Mouse (Mus musculus): ENCODE results near the gene Rbm14. TPM values are rescaled to one million over a fixed set of nuclear protein-coding genes. Genes with fewer than 3 reads are reported as not detected.

The Rbm14 gene
- polyA plus RNA-seq (2012; rRNA removed) = 32.4 and 33.3 TPM in 2 replicates

GRCm38 (mm10) chr19:4811063-4811908 is at the start of gene Rbm14, which contains the start of gene Gm21992:
TSS of gene Rbm14 (minus strand) at chr19:4811634.
TSS of gene Gm21992 (minus strand) at chr19:4811612.

DNA sequence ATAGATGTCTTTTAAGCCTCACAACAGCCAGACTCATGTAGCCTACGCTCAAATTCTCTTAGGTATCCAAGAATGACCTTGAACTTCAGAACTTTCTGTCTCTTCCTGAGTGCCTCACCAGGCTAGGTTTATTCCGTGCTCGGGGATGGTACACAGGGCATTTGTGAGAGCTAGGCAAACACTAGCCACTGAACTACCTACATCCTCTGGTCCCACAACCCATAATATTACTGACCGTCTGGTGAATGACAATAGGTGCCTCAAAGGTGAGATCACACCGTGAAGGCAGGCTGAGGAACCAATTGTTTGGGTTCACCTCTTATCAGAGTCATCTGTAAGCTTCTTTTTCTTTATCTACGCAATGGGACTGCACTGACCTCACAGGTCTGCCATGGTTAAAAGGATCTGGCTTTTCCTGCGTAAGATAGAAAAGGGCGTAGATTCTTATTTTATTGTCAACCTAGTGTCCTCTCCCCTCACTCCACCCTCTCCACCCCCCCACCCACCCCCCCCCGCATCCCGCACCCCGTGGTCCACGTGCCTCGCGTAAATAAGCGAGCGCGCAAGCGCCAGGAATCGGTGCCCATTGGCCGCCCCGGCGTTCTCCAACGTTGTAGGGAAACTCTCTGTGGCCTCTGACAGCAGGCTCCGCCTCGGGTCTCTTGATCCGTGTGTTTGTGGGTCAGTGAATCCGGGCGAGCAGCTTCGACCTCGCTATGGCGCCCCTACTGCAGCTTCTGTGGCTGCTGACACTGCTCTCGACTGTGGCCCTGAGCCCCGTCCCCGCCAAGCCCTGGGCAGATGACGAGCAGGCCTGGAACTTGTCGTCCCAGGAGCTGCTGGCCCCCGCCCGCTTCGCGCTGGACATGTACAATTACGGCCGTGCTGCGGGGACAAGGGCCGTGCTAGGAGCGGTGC is 43.4 kb upstream of the Rbm14 start, which contains the start of gene Ctsf:
Ctsf (plus strand) TSS at position 579 of the 918 bp plus-strand sequence.

GRCm38 (mm10) chr19:4839149-4839548 is 27.7 kb upstream of the Rbm14 start, which contains the start of the genes Ccs and Ccdc87:
TSS of gene Ccs (minus strand) at chr19:4839332.
TSS of gene Ccdc87 (plus strand) at chr19:4839366.

DNA sequence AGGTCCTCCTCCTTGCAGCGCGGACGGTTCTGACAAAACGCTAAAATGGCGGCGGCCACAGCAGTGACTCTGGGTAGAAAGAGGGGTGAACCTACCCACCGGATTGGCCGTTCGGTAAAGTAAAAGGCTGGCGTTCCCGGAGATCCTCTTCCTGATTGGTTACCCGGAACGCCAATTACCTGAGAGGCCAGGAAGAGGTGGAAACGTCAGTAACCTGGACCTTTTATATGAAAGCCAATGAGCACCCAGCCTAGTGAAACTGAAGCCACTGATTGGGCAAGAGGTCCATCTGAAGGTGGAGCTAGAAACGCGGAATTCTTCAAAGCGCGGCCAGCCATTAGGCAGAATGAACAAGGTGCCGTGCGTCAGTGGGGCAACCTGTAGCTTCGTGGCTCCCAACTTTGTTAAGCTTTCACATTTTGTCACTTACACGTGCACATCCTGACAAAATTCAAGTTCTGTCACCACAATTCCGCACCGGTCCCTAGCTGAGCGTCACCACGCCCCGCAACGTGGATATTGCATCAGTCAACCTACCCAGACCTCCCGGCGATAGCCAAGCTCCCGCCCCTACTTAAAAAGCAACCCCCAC is 17.5 kb downstream of the Rbm14 start, which contains the start of gene Rbm4:
Rbm4 (minus strand) TSS at position 71 of the 592 bp plus-strand sequence.

DNA sequence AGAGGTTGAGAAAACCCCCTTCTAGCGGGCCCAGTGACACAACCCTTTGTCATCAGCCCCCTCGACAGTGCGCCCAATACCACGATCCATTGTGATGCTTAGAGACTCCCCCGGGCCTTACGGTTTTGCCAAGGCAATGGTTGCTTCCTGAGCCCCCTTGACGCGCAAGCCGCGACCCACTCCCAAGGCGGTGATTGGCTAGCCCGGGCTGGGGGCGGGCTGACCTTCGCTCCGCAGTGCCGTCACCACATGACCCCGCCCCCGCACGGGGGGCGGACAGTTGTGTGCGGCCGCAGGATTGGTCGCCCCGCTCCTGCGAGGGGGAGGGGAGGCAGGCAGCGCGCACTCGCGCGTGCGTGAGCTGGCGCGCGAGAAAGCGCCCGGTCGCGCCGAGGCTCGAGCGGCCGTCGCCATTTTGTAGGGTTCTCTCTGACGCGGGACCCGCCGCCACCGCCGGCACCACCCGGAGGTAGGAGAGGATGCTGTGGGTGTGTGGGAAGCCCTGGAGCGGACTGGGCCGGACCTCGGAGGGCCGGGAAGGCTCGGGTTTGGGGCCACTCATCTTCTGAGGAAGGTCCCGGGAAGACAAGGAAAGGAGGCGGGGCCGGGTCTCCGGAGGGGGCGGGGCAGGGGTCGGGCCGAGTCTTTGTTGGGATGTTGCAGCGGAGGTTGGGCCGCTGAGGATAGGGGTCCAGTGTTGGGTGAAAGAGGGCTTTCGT is 55.1 kb downstream of the Rbm14 start, which contains the start of gene Rbm4b:
Rbm4b (plus strand) TSS at position 305 of the 719 bp plus-strand sequence.

Other genes with a start within 250 kb of the Rbm14 start
- gene Lrfn4, start 196.0 kb downstream of the Rbm14 start, polyA plus RNA-seq (2012; rRNA removed) = 22.4 and 32.7 TPM in 2 replicates
- 65.3 and 76.9 TPM in 2 replicates for gene Rce1, start 186.0 kb downstream of the Rbm14 start, polyA plus RNA-seq (2012; rRNA removed)
- gene Gm960, start 113.0 kb downstream of the Rbm14 start, polyA plus RNA-seq (2012; rRNA removed) = 0.28 TPM in 1 of 2 replicates, not detected in the other
- 2.7 and 2.8 TPM in 2 replicates for gene Sptbn2, start 100.5 kb downstream of the Rbm14 start, polyA plus RNA-seq (2012; rRNA removed)
- 1.8 and 1.9 TPM in 2 replicates for gene Rbm4b, start 55.1 kb downstream of the Rbm14 start, polyA plus RNA-seq (2012; rRNA removed)
- gene Rbm4, start 17.7 kb downstream of the Rbm14 start, polyA plus RNA-seq (2012; rRNA removed) = 7.1 and 8.2 TPM in 2 replicates
- gene Gm21992, start within 50 bp of the Rbm14 start, polyA plus RNA-seq (2012; rRNA removed) = 10.9 and 14.2 TPM in 2 replicates
- 23.8 and 24.3 TPM in 2 replicates for gene Ccs, start 27.7 kb upstream of the Rbm14 start, polyA plus RNA-seq (2012; rRNA removed)
- gene Ccdc87, start 27.7 kb upstream of the Rbm14 start, polyA plus RNA-seq (2012; rRNA removed) = 0.02 TPM in 1 of 2 replicates, not detected in the other
- 45.7 and 55.3 TPM in 2 replicates for gene Ctsf, start 43.5 kb upstream of the Rbm14 start, polyA plus RNA-seq (2012; rRNA removed)
- 1.5 and 5.9 TPM in 2 replicates for gene Actn3, start 66.3 kb upstream of the Rbm14 start, polyA plus RNA-seq (2012; rRNA removed)
- gene Zdhhc24, start 67.0 kb upstream of the Rbm14 start, polyA plus RNA-seq (2012; rRNA removed) = 12.6 and 15.1 TPM in 2 replicates
- 1.3 and 1.4 TPM in 2 replicates for gene Bbs1, start 95.0 kb upstream of the Rbm14 start, polyA plus RNA-seq (2012; rRNA removed)
- 105 and 113 TPM in 2 replicates for gene Dpp3, start 116.7 kb upstream of the Rbm14 start, polyA plus RNA-seq (2012; rRNA removed)
- 2.4 and 2.7 TPM in 2 replicates for gene Peli3, start 131.5 kb upstream of the Rbm14 start, polyA plus RNA-seq (2012; rRNA removed)
- 5.0 and 6.0 TPM in 2 replicates for gene Mrpl11, start 150.5 kb upstream of the Rbm14 start, polyA plus RNA-seq (2012; rRNA removed)
- 2.9 and 3.7 TPM in 2 replicates for gene Npas4, start 178.7 kb upstream of the Rbm14 start, polyA plus RNA-seq (2012; rRNA removed)
- 4.5 and 5.5 TPM in 2 replicates for gene Slc29a2, start 212.2 kb upstream of the Rbm14 start, polyA plus RNA-seq (2012; rRNA removed)
- gene B4gat1, start 227.2 kb upstream of the Rbm14 start, polyA plus RNA-seq (2012; rRNA removed) = 9.1 and 12.1 TPM in 2 replicates
- 0.42 and 2.6 TPM in 2 replicates for gene AC124502.3, start 227.3 kb upstream of the Rbm14 start, polyA plus RNA-seq (2012; rRNA removed)
- gene Brms1, start 229.7 kb upstream of the Rbm14 start, polyA plus RNA-seq (2012; rRNA removed) = 70.6 and 73.0 TPM in 2 replicates
- gene Rin1, start 238.8 kb upstream of the Rbm14 start, polyA plus RNA-seq (2012; rRNA removed) = 15.4 and 15.8 TPM in 2 replicates

Data from stomach, adult 2 months (tissue).